Mouse (Mus musculus) hindbrain, embryonic 14.5 days (tissue): ENCODE measurements at regions not wholly inside any gene's neighbourhood (a gene's known extent, or its start where the extent isn't known, plus 50 kb on each side); places are given as distances from the start of the nearest gene placed in this dataset.

Experiments
- ATAC-seq: fragments of 200-750 bp; cut with Nextera tagmentation; 2 replicates; pipeline ENCODE4 v1.8.0; 2017; ENCODE audit warnings: moderate number of reproducible peaks, mild to moderate bottlenecking, moderate TSS enrichment, moderate library complexity; ENCODE audit not compliant: low FRiP score
- DNase-seq: peaks from one replicate; pipeline ENCODE4 v3.0.0-alpha.2; 2015; ENCODE audit warnings: low spot score
- H3K27ac ChIP-seq: fragments of 300-500 bp; sonication (generic); 2 replicates; pipeline ENCODE4 v1.5.1; 2014; ENCODE audit warnings: mild to moderate bottlenecking, moderate library complexity
- H3K27me3 ChIP-seq: fragments of 300-500 bp; sonication (generic); 2 replicates; pipeline ENCODE4 v1.6.1; 2014; ENCODE audit warnings: mild to moderate bottlenecking, low read length, mixed read lengths; ENCODE audit not compliant: control insufficient read depth, insufficient read depth
- H3K36me3 ChIP-seq: fragments of 300-500 bp; sonication (generic); replicated peaks from 2 replicates; pipeline ENCODE4 v1.6.1; 2014; ENCODE audit not compliant: control insufficient read depth, insufficient read depth
- H3K4me1 ChIP-seq: fragments of 300-500 bp; sonication (generic); replicated peaks from 2 replicates; pipeline ENCODE4 v1.6.1; 2014; ENCODE audit warnings: antibody characterized with exemption, low read length, mixed read lengths; ENCODE audit not compliant: control insufficient read depth, insufficient read depth
- H3K4me2 ChIP-seq: fragments of 300-500 bp; sonication (generic); replicated peaks from 2 replicates; pipeline ENCODE4 v1.6.1; 2014; ENCODE audit warnings: mild to moderate bottlenecking, moderate library complexity
- H3K4me3 ChIP-seq: fragments of 300-500 bp; sonication (generic); replicated peaks from 2 replicates; pipeline ENCODE4 v1.5.1; 2014; ENCODE audit warnings: mild to moderate bottlenecking, low read length
- H3K9ac ChIP-seq: fragments of 300-500 bp; sonication (generic); 2 replicates; pipeline ENCODE4 v1.6.1; 2014
- H3K9me3 ChIP-seq: fragments of 300-500 bp; sonication (generic); 2 replicates; pipeline ENCODE4 v1.6.1; 2016; ENCODE audit warnings: low read length; ENCODE audit not compliant: control insufficient read depth
- WGBS: fragments of 180-500 bp; shearing (Covaris S2); extraction: QIAGEN DNeasy Blood & Tissue Kit; methylation state at CpG from one replicate; pipeline ENCODE4 v1.1.7; 2014; 5-methylcytosine and 5-hydroxymethylcytosine counted together

DNA sequence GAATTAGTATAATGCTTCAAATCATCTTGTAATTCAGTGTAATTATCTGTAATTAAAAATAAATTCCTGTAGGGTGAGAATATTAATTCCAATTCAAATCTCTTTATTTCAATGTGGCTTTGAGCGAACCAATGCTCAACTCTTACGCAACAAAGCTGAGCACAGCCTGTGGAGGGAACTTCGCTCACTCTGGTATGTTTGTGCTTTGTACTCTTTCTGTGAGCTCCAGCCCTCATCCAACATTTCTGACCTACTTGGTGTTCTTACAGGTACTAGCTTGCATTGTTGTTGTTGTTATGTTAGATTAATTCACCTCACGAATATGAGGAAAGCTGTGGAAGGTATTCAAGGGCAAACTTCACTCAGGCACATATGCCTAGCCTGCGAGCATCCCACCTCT, 299.7 kb downstream of the Cog6 start:
- H3K4me1 ChIP-seq, result no peaks in the 10 kb centered on the region
- no peaks in the 10 kb centered on the region for H3K27me3 ChIP-seq
- H3K9me3 ChIP-seq, result no peaks in the 10 kb centered on the region
- no peak overlapping the region for H3K27ac ChIP-seq
- no peak overlapping the region for H3K4me2 ChIP-seq
- DNase-seq (no peak), ATAC-seq (no peak)
- H3K36me3 ChIP-seq, result no peaks in the 10 kb centered on the region
- 93% methylated on average over 5 of the region's 5 CpGs for WGBS
- H3K4me3 ChIP-seq, result no peak overlapping the region
- H3K9ac ChIP-seq, result no peak overlapping the region

DNA sequence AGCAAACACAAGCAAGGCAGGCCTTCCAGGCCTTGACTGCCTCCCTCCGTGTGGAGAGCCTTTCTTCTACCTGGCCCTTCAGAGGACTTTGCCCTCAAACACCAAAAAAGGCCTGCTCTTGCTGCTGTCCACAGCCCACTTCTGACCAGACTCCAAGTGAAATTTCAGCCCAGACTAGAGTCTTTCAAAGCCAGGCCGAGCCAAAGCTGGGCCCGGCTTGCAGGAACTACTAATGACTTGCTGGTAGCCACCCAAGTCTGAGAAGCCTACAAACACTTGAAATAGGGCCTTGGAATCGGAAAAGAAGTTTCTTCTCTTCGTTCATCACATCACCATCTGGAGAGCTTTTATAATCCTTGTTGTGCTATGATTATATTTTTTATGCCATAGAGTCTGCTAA, 304.9 kb downstream of the Cog6 start:
- DNase-seq (no peak), ATAC-seq (no peak)
- 94% methylated on average over 5 of the region's 5 CpGs for WGBS
- H3K36me3 ChIP-seq, result no peaks in the 10 kb centered on the region
- H3K4me3 ChIP-seq, result no peak overlapping the region
- no peaks in the 10 kb centered on the region for H3K27me3 ChIP-seq
- no peak overlapping the region for H3K4me2 ChIP-seq
- H3K9me3 ChIP-seq, result no peaks in the 10 kb centered on the region
- no peaks in the 10 kb centered on the region for H3K4me1 ChIP-seq
- H3K9ac ChIP-seq, result no peak overlapping the region
- H3K27ac ChIP-seq, result no peak overlapping the region

DNA sequence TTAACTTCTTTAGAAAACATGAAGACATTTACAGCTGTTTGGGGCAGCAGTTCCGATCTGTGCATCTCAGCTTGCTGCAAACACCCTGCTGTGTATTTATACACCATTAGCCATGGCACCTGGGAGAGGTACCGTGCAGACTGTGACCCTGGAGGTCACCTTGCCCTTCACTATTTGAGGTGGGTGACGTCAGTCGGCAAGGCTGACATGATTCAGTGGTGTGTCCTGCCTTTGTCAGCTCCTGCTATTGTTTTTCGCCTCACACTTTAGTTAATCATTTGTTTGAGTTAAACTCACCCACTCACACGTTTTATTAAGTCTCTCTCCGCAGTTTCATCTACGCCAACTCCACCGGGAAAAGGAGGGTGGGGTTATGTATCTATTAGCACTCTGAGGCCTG, 305.9 kb downstream of the Cog6 start:
- Histone ChIP-seq H3K27me3 (no peaks in the 10 kb centered on the region), H3K27ac (no peak overlapping the region), H3K36me3 (no peaks in the 10 kb centered on the region), H3K9me3 (no peaks in the 10 kb centered on the region), H3K9ac (no peak overlapping the region), H3K4me2 (no peak overlapping the region), H3K4me1 (no peaks in the 10 kb centered on the region), H3K4me3 (no peak overlapping the region)
- ATAC-seq (no peak), DNase-seq (no peak)
- WGBS, result 52% methylated on average over 9 of the region's 9 CpGs

DNA sequence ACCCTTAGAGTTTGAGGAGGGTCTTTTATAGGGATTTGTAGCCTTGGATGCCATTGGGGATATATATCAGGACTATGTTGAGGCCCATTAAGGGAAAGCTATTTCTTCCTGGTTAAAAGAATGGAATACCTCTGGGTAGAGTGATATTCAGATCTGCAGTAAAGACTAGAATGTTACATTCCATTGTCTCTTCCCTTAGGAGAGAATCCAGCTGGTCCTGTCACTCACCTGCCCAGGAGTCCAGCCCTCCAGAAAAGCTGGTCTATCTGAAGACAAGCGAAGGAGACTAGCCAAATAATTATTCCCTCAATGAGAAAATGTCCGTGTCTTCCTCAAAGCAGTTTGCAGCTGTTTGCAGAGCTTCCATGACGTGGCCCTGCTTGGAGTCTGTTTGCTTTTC, 308.3 kb downstream of the Cog6 start:
- Histone ChIP-seq H3K4me2 (no peak overlapping the region), H3K36me3 (no peaks in the 10 kb centered on the region), H3K9ac (no peak overlapping the region), H3K9me3 (no peaks in the 10 kb centered on the region), H3K4me3 (no peak overlapping the region), H3K27ac (no peak overlapping the region), H3K27me3 (no peaks in the 10 kb centered on the region), H3K4me1 (no peaks in the 10 kb centered on the region)
- WGBS, result 68% methylated on average over 3 of the region's 3 CpGs
- no peak for DNase-seq
- no peak for ATAC-seq

DNA sequence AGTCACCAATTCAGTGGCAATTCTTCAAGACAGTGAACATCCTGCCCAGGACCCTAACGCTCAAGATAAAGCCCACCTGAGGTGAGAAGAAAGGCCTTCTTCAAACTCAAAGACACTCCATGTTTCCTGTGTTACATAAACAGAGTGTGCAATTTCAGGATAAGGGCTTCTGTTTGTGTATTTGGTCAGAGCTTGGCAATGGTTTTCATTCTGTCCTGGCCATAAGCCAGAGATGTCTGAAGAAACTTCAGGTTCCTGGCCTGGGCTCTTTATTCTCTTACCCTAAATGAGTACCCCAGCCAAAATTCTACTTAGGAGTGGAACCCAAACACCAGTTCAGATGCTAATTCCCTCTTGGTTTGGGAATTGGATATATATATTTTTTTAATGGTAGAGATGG, 308.7 kb downstream of the Cog6 start:
- DNase-seq (no peak), ATAC-seq (no peak)
- H3K4me2 ChIP-seq, result no peak overlapping the region
- no peaks in the 10 kb centered on the region for H3K36me3 ChIP-seq
- no peaks in the 10 kb centered on the region for H3K27me3 ChIP-seq
- H3K4me1 ChIP-seq, result no peaks in the 10 kb centered on the region
- no peaks in the 10 kb centered on the region for H3K9me3 ChIP-seq
- H3K4me3 ChIP-seq, result no peak overlapping the region
- H3K9ac ChIP-seq, result no peak overlapping the region
- 58% methylated on average over 1 of the region's 1 CpGs for WGBS
- H3K27ac ChIP-seq, result no peak overlapping the region

DNA sequence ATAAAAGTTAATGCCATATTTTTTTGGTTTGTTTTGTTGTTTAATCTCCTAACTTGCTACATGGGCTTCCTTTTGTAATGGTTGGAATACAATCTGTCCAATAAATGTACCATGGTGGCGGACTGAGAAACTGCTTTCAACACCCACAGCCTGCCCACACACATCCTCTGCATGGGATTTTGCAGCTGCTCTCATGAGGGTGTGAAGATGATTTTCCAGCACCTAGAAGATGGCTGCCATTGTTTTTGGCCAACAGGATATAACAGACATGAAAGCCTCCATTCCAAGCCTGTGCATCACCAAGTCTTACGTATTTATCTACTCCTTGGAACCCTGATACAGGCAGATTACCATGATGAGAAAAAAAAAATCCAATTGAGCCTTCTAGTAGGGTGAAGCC, 310.4 kb downstream of the Cog6 start:
- H3K9ac ChIP-seq, result no peak overlapping the region
- H3K9me3 ChIP-seq, result no peaks in the 10 kb centered on the region
- H3K27ac ChIP-seq, result no peak overlapping the region
- H3K4me2 ChIP-seq, result no peak overlapping the region
- WGBS, result 91% methylated on average over 2 of the region's 2 CpGs
- ATAC-seq, result no peak
- no peaks in the 10 kb centered on the region for H3K27me3 ChIP-seq
- H3K4me3 ChIP-seq, result no peak overlapping the region
- DNase-seq, result no peak
- no peaks in the 10 kb centered on the region for H3K36me3 ChIP-seq
- H3K4me1 ChIP-seq, result no peaks in the 10 kb centered on the region

DNA sequence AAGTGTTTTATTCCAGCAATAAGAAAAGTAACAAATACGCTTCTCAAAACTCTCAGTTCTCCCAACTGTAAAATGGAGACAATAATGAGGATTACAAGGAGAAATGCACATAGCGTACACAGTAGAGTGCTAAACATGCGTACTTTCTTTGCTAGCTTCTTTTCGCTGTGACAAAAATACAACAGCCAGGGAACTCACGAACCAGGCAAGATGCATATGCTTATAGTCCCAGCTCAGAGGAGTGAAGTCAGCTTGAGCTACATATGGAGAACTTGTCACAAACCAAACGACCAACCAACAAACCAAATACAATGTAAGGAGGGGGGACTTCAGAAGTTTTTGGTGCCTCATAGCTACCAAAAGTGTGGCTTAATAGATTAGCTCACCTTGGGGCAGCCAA, 313.3 kb downstream of the Cog6 start:
- no peak overlapping the region for H3K9ac ChIP-seq
- 93% methylated on average over 6 of the region's 6 CpGs for WGBS
- DNase-seq, result no peak
- no peaks in the 10 kb centered on the region for H3K36me3 ChIP-seq
- no peak overlapping the region for H3K4me3 ChIP-seq
- no peak overlapping the region for H3K4me2 ChIP-seq
- no peaks in the 10 kb centered on the region for H3K4me1 ChIP-seq
- no peak overlapping the region for H3K27ac ChIP-seq
- no peak for ATAC-seq
- H3K9me3 ChIP-seq, result no peaks in the 10 kb centered on the region
- no peaks in the 10 kb centered on the region for H3K27me3 ChIP-seq

DNA sequence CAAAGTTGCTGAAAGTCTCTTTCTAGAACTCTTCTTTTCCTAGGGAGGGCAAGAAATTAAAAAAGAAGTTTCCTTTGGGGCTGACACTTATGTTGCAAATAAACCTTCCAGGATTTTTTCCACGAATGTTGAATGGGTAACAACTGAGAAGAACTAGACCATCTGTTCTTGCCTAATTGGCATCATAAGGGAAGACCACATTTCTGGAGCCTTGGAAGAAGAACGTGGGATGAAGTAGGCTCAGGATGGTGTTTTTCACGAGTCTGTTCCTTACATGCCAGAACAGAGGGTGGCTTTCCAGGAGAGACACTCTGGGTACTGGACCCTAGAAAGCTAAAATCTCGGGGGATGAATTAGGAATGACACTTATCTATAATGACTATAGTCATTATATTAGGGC, 314.1 kb downstream of the Cog6 start:
- Histone ChIP-seq H3K36me3 (no peaks in the 10 kb centered on the region), H3K4me2 (no peak overlapping the region), H3K4me3 (no peak overlapping the region), H3K27ac (no peak overlapping the region), H3K27me3 (no peaks in the 10 kb centered on the region), H3K4me1 (no peaks in the 10 kb centered on the region), H3K9ac (no peak overlapping the region), H3K9me3 (no peaks in the 10 kb centered on the region)
- no peak for ATAC-seq
- no peak for DNase-seq
- WGBS, result 80% methylated on average over 4 of the region's 4 CpGs

DNA sequence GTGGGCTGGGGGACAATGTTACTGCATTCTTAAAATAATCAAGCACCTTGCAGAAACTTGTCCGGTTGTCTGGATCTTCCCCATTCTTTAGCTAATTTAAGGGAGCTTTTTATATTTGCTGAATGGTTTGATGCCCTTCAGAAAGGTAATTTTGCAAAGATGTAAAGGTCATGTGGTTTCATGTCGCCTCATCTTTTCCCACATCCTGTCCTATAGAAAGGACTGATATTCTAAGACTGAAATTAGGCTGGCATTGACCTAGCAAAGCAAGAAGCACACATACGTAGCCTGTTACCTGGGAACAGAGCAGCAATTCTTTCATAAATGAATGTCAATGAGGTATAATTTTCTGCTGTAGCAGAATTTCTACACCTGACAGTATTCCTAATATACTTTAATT, 315.4 kb downstream of the Cog6 start:
- no peak overlapping the region for H3K4me3 ChIP-seq
- no peaks in the 10 kb centered on the region for H3K27me3 ChIP-seq
- H3K4me2 ChIP-seq, result no peak overlapping the region
- H3K9ac ChIP-seq, result no peak overlapping the region
- no peaks in the 10 kb centered on the region for H3K9me3 ChIP-seq
- H3K4me1 ChIP-seq, result no peaks in the 10 kb centered on the region
- WGBS, result 66% methylated on average over 3 of the region's 3 CpGs
- H3K27ac ChIP-seq, result no peak overlapping the region
- no peak for DNase-seq
- no peak for ATAC-seq
- H3K36me3 ChIP-seq, result no peaks in the 10 kb centered on the region

DNA sequence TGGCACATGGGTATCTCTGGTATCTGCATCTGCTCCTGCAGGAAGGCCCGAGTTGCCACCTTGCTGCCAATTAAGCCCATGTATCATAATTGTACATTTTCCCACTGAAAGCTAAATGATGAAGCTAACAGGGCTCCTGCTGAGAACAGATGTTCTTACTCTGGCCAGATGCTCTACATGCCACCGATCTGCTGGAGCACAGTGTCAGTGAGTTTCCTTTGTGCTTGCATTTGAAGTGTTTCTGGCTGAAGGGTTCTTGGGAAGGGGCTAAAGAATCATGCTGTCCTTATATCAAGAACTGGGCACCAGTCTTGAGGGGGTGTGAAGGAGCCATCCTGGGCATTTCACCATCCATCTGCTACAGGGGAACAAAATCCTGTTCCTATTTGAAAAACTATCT, 323.2 kb downstream of the Cog6 start:
- WGBS, result 68% methylated on average over 2 of the region's 2 CpGs
- Histone ChIP-seq H3K27me3 (0 out of 2 replicates have a peak, but pooled peaks cover 5% of the 10 kb centered on the region), H3K4me2 (no peak overlapping the region), H3K27ac (no peak overlapping the region), H3K4me1 (no peaks in the 10 kb centered on the region), H3K9me3 (no peaks in the 10 kb centered on the region), H3K4me3 (no peak overlapping the region), H3K9ac (no peak overlapping the region), H3K36me3 (no peaks in the 10 kb centered on the region)
- no peak for ATAC-seq
- no peak for DNase-seq
